Mouse (Mus musculus) forelimb bud, embryonic 11.5 days (tissue): ENCODE data around the gene Itprid2.
"Not testable (repeated sequence)": the region's sequence is repeated elsewhere in the genome, so short reads cannot be mapped to it uniquely, and the experiment has no call there.

Experiments
- DNase-seq: peaks from one replicate; pipeline ENCODE4 v3.0.0-alpha.2; 2012; ENCODE audit warnings: low read depth, low spot score

Gene Itprid2

DNA sequence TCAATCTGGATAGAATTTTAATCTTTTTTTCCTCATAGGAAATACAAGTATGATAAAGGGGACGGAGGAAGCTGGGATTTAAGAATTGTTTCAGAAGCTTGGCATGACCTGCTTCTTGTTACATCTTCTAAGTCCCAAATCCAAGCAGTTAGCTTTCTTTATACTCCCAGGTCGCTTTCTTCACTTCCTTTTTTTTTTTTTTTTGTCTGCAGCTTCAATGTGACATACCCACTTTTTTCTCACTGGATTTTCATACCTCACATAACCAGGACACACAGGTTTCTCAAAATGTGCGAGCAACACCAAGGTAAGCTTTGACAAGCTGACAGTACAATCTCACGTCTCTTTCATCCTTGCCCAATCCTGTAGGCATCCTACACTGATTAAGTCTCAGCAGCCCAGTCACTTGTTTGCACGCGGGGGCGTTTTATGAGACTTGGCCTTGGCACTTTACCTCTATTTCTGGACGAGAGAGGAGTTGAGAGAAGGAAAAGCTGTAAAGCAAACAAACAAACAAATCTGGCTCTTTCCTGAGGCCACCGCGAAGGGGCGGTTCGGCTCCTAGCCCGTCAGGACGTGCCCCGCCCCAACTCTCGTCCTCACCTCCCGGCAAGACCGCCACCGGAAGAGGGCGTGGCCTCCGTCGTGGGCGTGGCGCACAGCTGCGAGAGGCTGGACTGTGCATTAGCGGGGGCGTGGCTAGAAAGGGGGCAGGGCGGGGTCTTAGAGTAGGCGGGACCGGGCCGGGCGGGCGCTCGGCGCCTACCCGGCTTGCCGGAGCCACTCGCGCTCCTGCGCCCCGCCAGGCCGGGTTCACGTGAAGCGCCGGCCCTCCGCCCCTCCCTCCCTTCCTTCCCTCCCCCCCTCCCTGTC lies at the start of gene Itprid2:
TSS of gene Itprid2 (plus strand) at position 825 of the 873 bp plus-strand sequence.
- DNase-seq, result peak; percentile 97

DNA sequence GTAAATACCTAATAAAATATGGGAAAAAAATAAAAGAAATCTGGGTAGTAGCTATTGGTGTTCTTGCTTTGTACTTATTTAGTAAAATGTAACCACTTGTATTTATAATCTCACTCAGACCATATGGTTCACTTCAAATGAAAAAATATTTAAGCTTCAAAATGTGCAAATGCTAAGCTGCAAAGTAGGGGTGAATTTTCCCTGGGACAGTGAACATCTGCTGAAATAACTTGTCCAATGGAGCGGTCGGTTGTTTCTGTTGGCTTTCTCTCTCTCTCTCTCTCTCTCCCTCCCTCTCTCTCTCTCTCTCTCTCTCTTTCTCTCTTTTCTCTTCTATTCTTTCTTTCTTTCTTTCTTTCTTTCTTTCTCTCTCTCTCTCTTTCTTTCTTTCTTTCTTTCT lies 39.0 kb upstream of the Itprid2 start:
- DNase-seq, result no peak

DNA sequence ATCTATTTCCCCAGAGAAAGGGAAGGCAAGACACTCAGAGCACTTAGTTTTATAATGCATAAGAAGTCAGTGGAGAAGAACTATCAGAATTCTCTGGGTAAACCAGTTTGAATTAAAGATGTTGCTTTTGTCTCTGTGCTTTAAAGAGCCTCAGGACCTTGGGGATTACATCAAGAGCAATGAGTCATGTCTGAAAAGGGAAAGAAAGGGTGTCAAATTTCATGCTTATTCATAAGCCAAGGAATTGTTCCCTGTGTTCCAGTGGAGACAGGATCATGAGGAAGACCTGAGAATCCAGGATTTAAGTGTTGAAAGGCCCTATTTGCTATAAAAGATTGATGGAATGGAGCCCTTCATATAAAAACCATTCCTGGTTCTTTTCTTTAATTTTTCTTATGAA lies 38.1 kb upstream of the Itprid2 start:
- no peak for DNase-seq

DNA sequence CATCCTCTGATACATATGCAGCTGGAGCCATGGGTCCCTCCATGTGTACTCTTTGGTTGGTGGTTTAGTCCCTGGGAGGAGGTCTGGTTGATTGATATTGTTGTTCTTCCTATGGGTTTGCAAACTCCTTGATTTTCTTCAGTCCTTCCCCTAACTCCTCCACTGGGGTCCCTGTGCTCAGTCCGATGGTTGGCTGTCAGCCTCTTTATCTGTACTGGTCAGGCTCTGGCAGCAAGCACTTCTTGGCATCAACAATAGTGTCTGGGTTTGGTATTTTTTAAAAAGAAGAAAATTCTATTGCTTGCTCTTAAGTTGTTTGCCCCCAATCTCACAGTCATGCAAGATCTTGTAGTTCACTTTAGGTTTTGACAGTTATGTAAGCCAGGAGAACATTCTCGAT lies 34.0 kb upstream of the Itprid2 start:
- not testable (repeated sequence) for DNase-seq

DNA sequence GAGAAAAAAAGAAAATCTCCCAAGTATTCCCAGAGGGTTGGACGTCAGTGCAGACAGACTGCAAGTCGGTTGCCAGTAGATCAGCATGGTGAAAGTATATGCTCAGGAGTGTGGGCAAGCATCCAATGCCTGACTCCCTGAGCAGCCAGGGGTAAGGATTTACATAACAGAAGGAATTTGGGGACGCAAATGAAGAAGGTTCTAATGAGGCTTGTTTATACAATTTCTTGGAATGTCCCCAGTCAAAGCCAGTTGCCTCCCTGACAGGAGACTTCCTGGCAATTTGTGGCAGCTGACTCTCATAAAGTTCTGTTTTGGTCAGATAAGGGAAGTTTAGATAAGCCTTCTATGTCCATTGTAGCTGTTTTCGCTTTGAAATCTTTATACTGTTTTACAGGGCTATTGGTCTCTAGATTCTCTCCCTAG lies 33.4 kb upstream of the Itprid2 start:
- no peak for DNase-seq

DNA sequence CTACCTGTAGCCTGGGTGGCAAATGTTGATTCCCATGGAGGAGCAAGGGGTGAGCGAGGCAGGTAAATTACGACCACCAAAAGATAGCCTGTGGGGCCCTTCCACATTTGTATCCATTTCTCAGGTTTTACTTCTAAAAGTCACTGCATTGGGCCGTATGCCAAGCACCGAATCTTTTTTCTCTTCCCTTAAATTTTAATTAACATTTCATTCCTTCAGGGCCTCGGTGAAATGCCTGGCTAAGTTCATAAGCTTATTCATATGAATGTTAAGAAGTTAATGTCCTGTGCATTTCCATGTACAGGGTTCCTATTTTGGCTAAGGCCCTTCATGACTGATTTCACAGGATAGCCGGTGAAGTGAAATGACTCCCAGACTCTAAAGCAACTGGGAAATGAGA lies 32.8 kb upstream of the Itprid2 start:
- no peak for DNase-seq

DNA sequence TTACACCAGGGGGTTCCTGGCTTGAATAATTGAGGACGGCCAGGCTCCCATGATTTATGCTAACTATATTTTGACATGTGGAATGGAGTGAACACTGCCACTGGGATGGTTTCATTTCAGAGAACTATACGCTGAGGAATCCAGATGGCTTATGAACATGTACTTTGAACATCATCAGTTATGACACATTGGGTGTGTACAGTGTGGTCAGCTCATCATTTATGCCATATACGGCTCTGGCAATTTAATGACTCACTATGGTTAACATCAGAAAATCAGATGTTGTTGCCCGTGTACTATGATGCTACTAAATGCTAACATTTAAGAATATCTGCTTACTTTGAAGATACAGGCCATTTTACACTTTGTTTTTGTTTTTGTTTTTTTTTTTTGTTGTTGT lies 31.8 kb upstream of the Itprid2 start:
- no peak for DNase-seq

DNA sequence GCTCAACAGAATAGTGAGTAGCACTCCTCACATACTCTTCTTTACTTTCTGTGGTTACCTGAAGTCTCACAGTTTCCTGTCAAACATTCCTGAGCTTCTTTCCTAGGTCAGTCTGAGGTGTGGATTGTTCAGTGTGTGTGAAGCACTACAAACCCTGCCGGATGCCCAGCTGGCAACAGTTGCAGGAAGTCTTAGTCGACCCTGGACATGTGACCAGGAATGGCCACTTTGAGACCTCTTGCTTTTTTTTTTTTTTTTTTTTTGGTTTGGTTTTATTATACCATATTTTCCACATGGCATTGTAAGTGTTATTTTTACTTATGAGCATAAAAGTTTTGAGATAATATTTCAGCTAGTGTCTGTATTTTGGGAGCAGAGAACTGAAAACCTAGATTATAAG lies 29.1 kb upstream of the Itprid2 start:
- DNase-seq, result no peak

DNA sequence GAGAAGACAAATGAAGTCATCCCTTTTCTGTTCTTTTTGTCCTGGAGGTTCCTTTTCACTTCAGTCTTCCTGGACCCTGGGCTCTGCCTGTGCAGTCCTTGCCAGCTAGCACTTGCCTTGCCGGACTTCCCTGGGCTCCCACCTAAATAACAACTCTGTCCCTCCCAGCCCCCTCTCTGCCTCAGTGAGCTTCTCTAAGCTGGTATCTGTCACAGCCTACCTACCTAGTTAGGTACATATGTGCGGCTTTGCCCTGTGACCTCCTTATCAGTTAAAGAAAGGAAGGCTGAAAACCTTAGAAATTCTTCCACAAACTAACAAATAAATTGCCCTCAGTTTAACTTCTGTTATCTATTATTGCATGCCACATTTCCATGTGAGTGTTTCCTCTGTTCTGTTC lies 28.0 kb upstream of the Itprid2 start:
- no peak for DNase-seq

DNA sequence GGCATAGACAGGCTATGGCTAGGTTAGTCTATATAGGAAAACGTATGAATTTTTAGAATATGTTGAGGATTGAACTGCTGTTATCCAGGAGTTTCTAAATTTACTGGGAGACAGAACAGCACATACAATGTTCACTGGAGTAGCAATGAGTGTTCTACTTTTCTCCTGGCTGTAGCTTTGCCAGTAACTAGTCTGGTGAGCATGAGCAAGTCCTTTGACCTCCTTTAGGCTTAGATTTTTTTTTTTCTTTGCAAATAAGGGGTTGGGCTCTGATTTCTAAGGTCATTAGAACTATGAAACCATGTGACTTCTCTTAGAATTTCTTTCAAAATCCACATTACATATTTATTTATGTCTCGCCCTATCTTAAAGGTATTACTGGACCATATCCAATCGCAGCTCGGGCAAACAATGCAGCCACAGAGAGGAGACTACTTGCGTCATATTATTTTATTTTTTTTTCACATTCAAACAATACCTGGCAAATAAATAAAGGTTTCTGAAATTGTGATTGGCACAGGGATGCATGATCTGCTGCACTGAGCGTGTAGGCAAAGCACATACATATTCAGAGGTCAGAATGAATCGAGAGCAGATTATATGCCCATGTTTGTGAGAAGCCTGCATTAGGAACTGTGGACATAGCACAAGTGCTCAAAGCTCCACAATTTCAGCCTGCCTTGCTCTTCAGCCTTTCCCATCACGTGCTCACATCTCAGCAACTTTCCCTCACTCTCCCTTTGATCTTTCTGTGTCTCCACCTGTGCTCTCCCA lies 26.7 kb upstream of the Itprid2 start:
- DNase-seq, result no peak

DNA sequence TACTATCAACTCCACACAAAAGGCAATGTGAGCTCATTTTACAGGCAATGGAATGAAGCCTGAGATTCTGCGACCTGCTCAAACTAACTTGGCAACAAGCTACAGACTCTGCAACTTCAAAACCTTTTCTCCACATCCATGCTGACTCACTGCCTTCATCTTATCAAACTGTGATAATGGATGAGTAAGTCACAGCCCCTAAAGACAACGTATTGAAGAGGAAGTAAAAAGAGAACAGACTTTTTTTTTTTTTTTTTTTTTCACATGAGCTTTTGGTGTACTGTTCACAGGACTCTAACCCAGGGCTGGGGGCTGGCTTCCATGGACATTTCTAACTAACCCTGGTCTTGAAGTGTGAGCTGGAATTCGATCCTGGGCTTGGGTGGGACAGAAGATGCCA lies 24.3 kb upstream of the Itprid2 start:
- no peak for DNase-seq

DNA sequence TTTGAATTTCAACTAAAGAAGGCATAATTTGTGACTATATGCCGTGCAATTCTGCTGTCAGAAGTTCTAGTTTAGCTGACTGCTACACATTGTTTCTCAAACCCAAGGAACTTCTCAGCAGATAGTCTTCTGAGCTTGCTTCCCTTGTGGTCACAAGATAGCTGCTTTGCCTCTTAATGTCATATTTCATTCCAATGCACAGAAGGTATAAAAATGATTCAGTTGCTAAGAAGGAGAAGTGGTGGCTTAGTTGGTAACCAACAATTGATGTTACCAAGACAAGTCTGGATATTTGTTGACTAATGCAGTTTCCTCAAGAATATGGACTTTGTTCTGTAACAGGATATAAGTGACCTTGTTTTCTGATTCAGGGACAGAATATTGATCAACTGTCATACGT lies 17.0 kb upstream of the Itprid2 start:
- no peak for DNase-seq

DNA sequence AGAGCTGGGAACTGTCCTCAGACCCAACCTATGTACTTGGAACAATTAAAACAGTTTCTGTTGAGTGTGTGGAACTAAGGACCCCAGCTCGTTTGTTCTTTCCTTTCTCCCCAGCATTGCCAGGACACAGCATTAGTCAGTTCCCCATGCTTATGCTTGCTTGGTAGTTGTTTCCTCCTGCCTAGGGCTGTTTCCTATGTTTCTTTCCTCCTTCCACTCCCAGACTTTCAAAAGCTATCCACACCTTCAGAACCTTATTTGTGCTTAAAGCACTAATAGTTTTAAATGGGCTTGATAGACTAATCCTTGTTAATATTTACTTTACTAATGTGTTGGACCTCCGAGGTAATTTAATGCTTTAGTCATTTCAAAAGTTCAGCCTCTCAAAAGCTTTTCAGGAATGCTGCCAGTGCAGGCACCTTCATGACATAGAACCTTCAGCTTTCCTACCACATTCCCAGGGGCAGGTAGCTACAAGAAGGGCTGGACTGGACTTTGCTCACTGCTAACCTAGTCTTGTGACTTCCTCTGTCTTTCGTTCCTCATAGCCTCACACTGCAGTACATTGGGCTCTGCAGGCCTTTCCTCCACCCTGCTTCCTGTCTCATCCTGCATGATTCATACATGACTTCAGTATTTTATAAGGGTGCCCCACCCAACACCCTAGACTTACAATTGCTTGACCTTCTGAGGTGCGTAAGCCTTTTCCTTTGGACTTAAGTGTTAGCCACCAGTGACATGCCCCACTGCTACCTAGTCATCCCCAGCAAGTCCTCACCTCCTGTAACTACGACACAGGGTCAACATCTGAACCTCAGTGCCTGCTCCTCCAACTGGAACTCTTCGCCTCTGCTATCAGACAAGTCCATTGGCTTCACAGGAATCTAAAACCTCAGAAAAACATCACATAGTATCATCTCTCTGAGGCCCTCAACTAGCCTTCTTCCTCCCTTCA lies 16.3 kb upstream of the Itprid2 start:
- no peak for DNase-seq

DNA sequence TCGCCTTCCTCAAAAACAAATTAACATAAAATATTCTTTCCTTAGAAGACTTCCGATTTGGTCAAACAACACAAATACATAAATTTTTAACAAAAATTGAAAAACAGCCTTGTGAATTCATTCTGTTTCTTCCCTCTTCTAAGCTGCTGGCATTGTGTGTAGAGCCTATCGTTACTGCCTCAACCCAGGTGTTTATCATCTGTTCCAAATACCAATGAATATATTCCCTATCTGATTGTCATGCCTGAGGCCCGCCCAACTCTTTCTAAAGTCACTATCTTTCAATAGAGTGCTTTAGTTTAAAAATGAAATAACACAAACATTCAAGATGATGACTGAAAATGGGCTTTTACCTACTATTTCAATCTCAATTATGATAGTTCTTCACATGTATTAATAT lies 11.9 kb upstream of the Itprid2 start:
- DNase-seq, result no peak

DNA sequence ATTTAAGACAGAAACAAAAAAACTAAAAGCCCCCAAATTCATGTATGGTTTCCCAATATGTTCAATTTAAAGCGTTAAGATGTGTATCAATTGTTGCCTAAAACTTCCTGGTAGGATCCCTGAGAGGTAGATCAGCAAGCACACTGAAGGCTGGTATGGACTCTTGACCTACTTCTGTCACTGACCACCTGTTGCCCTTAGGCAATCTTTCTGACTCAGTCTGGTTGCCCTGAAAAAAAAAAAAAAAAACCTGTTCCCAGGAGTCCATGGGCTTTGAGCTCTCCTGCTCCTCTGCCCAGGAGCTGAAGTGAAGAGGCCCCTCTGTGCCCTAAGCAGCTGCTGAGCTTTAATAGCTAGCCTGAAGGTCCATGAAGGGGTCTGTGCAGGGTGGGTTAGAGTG lies 7.5 kb upstream of the Itprid2 start:
- no peak for DNase-seq

DNA sequence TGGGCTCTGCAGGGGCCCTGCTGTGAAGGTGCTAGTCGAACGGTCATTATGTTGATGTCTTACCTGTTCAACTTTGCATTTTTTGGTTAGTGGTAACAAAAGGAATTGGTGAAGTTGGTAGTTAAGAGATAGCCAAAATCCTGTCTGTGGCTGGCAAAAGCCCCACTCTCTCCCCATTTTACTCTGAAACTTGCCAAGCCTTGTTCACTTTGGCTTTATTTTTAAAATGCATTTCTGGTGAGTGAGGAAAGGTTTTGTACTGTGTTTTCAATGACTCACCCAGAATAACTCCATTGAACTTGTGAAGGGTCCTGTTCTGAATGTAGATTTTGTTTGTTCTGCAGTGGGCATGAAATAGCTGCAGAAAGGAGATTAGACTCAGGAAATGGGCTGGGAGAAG lies 4.9 kb upstream of the Itprid2 start:
- DNase-seq, result no peak

DNA sequence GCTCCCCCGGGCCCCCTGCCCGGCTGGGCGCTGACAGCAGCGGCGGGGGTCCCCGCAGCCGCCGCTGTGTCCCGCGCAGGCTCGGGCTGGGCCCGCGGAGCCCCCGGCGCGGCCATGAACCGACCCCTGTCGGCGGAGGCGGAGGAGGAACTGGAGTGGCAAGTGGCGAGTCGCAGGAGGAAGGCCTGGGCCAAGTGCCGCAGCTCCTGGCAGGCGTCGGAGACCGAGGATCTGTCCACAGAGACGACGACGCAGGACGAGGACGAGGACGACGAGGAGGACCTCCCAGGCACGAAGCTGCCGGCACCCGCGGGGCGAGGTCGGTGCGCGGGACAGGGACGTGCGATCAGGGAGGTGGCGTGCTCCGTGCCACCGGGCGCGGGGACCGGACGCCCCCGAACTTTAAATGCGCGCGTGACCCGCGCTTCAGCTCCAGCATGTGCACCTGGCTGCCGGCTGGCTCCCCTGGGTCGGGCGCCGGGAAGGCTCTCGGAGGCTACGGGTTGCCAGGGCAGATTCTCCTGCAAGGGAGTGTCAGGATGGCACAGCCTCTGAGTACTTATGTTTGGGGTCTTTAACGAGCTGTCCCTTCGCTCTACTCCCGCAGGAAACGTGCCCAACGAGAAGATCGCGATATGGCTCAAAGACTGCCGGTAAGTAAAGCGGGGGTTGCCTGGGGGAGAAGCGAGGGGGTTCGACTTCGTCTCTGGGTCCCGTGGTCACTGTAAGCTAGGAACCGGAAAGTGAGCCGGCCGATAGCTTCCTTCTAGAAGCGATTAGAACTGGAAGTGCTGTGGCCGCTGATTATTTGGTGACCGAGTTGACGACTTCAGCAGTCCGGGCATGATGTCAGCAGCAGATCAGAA lies 507 bp downstream of the Itprid2 start:
- peak; percentile 56 for DNase-seq

DNA sequence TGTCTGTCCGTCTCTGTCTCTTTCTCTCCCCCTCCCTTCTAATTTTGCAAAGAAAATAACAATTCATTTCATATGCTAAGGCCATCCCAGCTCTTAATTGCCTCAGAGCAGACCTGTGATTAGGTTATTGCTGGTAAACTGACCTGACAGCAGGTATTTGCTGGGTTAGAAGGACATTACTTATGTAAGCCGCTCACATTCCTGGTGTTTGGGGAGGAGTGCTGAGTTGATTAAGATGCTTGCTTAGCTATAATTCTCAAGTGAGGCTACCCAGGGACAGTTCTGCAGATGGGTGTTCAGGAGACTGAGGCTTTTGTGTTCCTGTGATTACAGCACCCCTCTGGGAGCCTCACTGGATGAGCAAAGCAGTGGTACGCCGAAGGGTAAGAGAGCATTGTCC lies 3.8 kb downstream of the Itprid2 start:
- DNase-seq, result no peak

DNA sequence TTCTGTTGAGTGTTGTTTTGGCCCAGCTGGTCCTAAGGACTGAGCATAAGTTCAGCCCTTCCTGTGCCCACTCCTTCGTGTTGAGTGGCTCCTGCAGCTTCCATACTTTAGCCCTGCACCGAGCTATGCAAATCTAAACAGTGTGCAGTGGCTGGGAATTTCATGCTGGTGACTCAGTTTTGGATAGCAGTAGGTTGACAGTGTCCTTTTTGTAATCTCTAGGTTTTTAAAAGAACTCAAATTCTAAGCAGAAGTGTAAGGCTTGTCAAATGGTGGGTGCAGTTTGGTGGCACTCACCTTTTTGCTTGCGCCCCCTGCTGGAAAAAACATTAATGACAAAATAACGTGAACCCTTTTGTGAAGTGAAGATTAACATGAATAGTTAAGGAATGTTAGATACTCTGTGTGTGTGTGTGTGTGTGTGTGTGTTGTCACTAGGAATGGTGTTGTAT lies 11.1 kb downstream of the Itprid2 start:
- peak; percentile 62 for DNase-seq

DNA sequence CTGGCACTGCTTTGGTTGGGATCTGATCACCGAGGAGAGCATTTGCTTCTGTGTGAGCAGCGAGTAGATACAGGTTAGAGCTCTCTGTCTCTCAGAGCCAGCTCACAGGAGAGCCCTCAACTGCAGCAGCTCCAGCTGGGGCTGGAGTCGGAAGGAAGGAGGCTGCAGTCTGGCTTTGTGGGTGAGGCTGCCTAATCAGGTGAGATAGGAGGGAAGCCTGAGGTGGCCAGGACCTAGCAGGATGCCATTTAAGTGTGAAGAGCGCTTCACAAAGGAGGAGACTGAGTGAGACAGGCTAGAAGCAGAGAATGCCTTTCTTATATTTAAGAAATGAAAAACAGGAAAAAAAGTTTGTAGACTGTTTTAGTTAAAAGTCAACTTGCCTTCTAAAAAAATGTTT lies 11.9 kb downstream of the Itprid2 start:
- no peak for DNase-seq

DNA sequence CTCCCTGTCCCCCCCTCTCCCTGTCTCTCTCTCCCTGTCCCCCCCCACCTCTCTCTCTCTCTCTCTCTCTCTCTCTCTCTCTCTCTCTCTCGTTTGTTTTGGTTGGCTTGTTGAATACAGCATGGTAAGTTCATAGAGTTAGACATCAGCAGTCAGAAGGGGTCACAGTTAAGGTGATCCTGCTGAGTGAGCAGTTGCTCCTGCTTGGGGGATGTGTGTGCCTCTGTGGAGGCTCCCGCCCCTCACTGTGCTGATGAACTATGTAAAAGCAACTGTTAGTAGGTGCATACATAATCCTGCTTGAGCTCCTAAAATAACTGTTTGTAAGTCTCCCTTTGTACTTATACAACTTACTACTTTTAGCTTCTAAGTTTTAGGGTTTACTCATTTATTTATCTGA lies 12.6 kb downstream of the Itprid2 start:
- no peak for DNase-seq
